Mouse (Mus musculus): Measurements from ENCODE around the gene Klf12. TPM values are rescaled to one million over a fixed set of nuclear protein-coding genes. Genes with fewer than 3 reads are reported as not detected.

The Klf12 gene
- polyA plus RNA-seq, 1 experiment from 2014 or later: 3.1 TPM

- Histone ChIP-seq H3K36me3 (ENCODE audit: control insufficient read depth, insufficient read depth) (no peaks in the 10 kb centered on the region), H3K9me3 (ENCODE audit: control insufficient read depth) (no peaks in the 10 kb centered on the region), H3K4me1 (replicated peaks; ENCODE audit: control insufficient read depth, insufficient read depth, low read length) (no peaks in the 10 kb centered on the region; the same call in 1 of the 2 replicates), H3K27me3 (replicated peaks; ENCODE audit: control insufficient read depth, insufficient read depth, low read length) (no peaks in the 10 kb centered on the region), H3K4me2 (replicated peaks; ENCODE audit: low read depth) (no peak overlapping the region), H3K9ac (ENCODE audit: low read depth, low read length) (no peak overlapping the region), H3K27ac (ENCODE audit: low read depth, low read length) (no peak overlapping the region), H3K4me3 (ENCODE audit: low read depth, low read length) (no peak overlapping the region)
- 90% methylated on average over 4 of the region's 4 CpGs for WGBS
- ATAC-seq: no peak
- TF ChIP-seq CTCF (IDR thresholded peaks at IDR 0.05; ENCODE audit: low read depth): no peak
Measured at GRCm38 (mm10) chr14:100239874-100240273, 44.6 kb downstream of the Klf12 start.

- H3K36me3 ChIP-seq (ENCODE audit: control insufficient read depth, insufficient read depth): no peaks in the 10 kb centered on the region
- no peak overlapping the region for H3K27ac ChIP-seq (ENCODE audit: low read depth, low read length)
- H3K4me2 ChIP-seq (replicated peaks; ENCODE audit: low read depth): no peak overlapping the region; the same call in 1 of the 2 replicates
- H3K9me3 ChIP-seq (ENCODE audit: control insufficient read depth): no peaks in the 10 kb centered on the region
- H3K4me1 ChIP-seq (replicated peaks; ENCODE audit: control insufficient read depth, insufficient read depth, low read length): no peaks in the 10 kb centered on the region; the same call in 1 of the 2 replicates
- peak; percentile 56; the same call in 1 of the 2 replicates for ATAC-seq
- WGBS: 54% methylated on average over 7 of the region's 7 CpGs
- TF ChIP-seq CTCF (IDR thresholded peaks at IDR 0.05; ENCODE audit: low read depth): no peak
- no peak overlapping the region for H3K4me3 ChIP-seq (ENCODE audit: low read depth, low read length)
- no peak overlapping the region for H3K9ac ChIP-seq (ENCODE audit: low read depth, low read length)
- H3K27me3 ChIP-seq (replicated peaks; ENCODE audit: control insufficient read depth, insufficient read depth, low read length): no peaks in the 10 kb centered on the region
Measured at GRCm38 (mm10) chr14:100236757-100237156, 47.7 kb downstream of the Klf12 start.

GRCm38 (mm10) chr14:100235746-100236145, 48.7 kb downstream of the Klf12 start:
- Histone ChIP-seq H3K4me3 (ENCODE audit: low read depth, low read length) (no peak overlapping the region), H3K4me1 (replicated peaks; ENCODE audit: control insufficient read depth, insufficient read depth, low read length) (no peaks in the 10 kb centered on the region; the same call in 1 of the 2 replicates), H3K9me3 (ENCODE audit: control insufficient read depth) (no peaks in the 10 kb centered on the region), H3K36me3 (ENCODE audit: control insufficient read depth, insufficient read depth) (no peaks in the 10 kb centered on the region), H3K27ac (ENCODE audit: low read depth, low read length) (no peak overlapping the region), H3K4me2 (replicated peaks; ENCODE audit: low read depth) (no peak overlapping the region), H3K9ac (ENCODE audit: low read depth, low read length) (no peak overlapping the region), H3K27me3 (replicated peaks; ENCODE audit: control insufficient read depth, insufficient read depth, low read length) (no peaks in the 10 kb centered on the region)
- TF ChIP-seq CTCF (IDR thresholded peaks at IDR 0.05; ENCODE audit: low read depth): no peak
- ATAC-seq: no peak
- WGBS: 79% methylated on average over 3 of the region's 3 CpGs

- Histone ChIP-seq H3K4me1 (replicated peaks; ENCODE audit: control insufficient read depth, insufficient read depth, low read length) (no peaks in the 10 kb centered on the region), H3K36me3 (ENCODE audit: control insufficient read depth, insufficient read depth) (no peaks in the 10 kb centered on the region), H3K4me3 (ENCODE audit: low read depth, low read length) (no peak overlapping the region), H3K27me3 (replicated peaks; ENCODE audit: control insufficient read depth, insufficient read depth, low read length) (no peaks in the 10 kb centered on the region), H3K4me2 (replicated peaks; ENCODE audit: low read depth) (no peak overlapping the region), H3K9ac (ENCODE audit: low read depth, low read length) (no peak overlapping the region), H3K9me3 (ENCODE audit: control insufficient read depth) (no peaks in the 10 kb centered on the region), H3K27ac (ENCODE audit: low read depth, low read length) (no peak overlapping the region)
- no peak for ATAC-seq
- 37% methylated on average over 1 of the region's 1 CpGs for WGBS
- TF ChIP-seq CTCF (IDR thresholded peaks at IDR 0.05; ENCODE audit: low read depth): no peak
Measured at GRCm38 (mm10) chr14:100231384-100231783, 53.1 kb downstream of the Klf12 start.

- TF ChIP-seq CTCF (IDR thresholded peaks at IDR 0.05; ENCODE audit: low read depth): no peak
- Histone ChIP-seq H3K9ac (ENCODE audit: low read depth, low read length) (no peak overlapping the region), H3K27me3 (replicated peaks; ENCODE audit: control insufficient read depth, insufficient read depth, low read length) (no peaks in the 10 kb centered on the region), H3K4me3 (ENCODE audit: low read depth, low read length) (no peak overlapping the region), H3K27ac (ENCODE audit: low read depth, low read length) (no peak overlapping the region), H3K4me2 (replicated peaks; ENCODE audit: low read depth) (no peak overlapping the region), H3K9me3 (ENCODE audit: control insufficient read depth) (no peaks in the 10 kb centered on the region), H3K36me3 (ENCODE audit: control insufficient read depth, insufficient read depth) (no peaks in the 10 kb centered on the region), H3K4me1 (replicated peaks; ENCODE audit: control insufficient read depth, insufficient read depth, low read length) (no peaks in the 10 kb centered on the region)
- 65% methylated on average over 6 of the region's 6 CpGs for WGBS
- no peak for ATAC-seq
Measured at GRCm38 (mm10) chr14:100228120-100228519, 56.4 kb downstream of the Klf12 start.

- ATAC-seq: no peak
- 81% methylated on average over 6 of the region's 6 CpGs for WGBS
Measured at GRCm38 (mm10) chr14:100227717-100228116, 56.8 kb downstream of the Klf12 start.

GRCm38 (mm10) chr14:100224151-100224550, 60.3 kb downstream of the Klf12 start:
- H3K27me3 ChIP-seq (replicated peaks; ENCODE audit: control insufficient read depth, insufficient read depth, low read length): no peaks in the 10 kb centered on the region
- no peak overlapping the region for H3K9ac ChIP-seq (ENCODE audit: low read depth, low read length)
- WGBS: 31% methylated on average over 4 of the region's 4 CpGs
- H3K9me3 ChIP-seq (ENCODE audit: control insufficient read depth): no peaks in the 10 kb centered on the region
- H3K36me3 ChIP-seq (ENCODE audit: control insufficient read depth, insufficient read depth): no peaks in the 10 kb centered on the region
- no peak overlapping the region for H3K4me2 ChIP-seq (replicated peaks; ENCODE audit: low read depth)
- TF ChIP-seq CTCF (IDR thresholded peaks at IDR 0.05; ENCODE audit: low read depth): no peak
- H3K27ac ChIP-seq (ENCODE audit: low read depth, low read length): no peak overlapping the region
- no peaks in the 10 kb centered on the region for H3K4me1 ChIP-seq (replicated peaks; ENCODE audit: control insufficient read depth, insufficient read depth, low read length)
- ATAC-seq: no peak
- H3K4me3 ChIP-seq (ENCODE audit: low read depth, low read length): no peak overlapping the region

More at GRCm38 (mm10) chr14:100227717-100228116, 56.8 kb downstream of the Klf12 start:
- H3K27me3 ChIP-seq (replicated peaks; ENCODE audit: control insufficient read depth, insufficient read depth, low read length): no peaks in the 10 kb centered on the region
- no peak overlapping the region for H3K9ac ChIP-seq (ENCODE audit: low read depth, low read length)
- H3K36me3 ChIP-seq (ENCODE audit: control insufficient read depth, insufficient read depth): no peaks in the 10 kb centered on the region
- no peak overlapping the region for H3K4me2 ChIP-seq (replicated peaks; ENCODE audit: low read depth)
- no peak overlapping the region for H3K27ac ChIP-seq (ENCODE audit: low read depth, low read length)
- TF ChIP-seq CTCF (IDR thresholded peaks at IDR 0.05; ENCODE audit: low read depth): no peak
- H3K4me3 ChIP-seq (ENCODE audit: low read depth, low read length): no peak overlapping the region
- H3K4me1 ChIP-seq (replicated peaks; ENCODE audit: control insufficient read depth, insufficient read depth, low read length): no peaks in the 10 kb centered on the region
- H3K9me3 ChIP-seq (ENCODE audit: control insufficient read depth): no peaks in the 10 kb centered on the region
